Mouse (Mus musculus) MEL (cell line): ENCODE results near the gene Trappc6a. TPM values are rescaled to one million over a fixed set of nuclear protein-coding genes. Genes with fewer than 3 reads are reported as not detected.

ENCODE experiments used
- DNase-seq: peaks from one replicate; pipeline ENCODE4 v3.0.0; 2011; ENCODE audit warnings: low read depth, low spot score
- H3K27ac ChIP-seq: 2 replicates; pipeline ENCODE4 v1.5.1; 2012; ENCODE audit warnings: low read depth, mild to moderate bottlenecking, control low read depth, low read length, moderate library complexity; ENCODE audit not compliant: control insufficient read depth
- H3K27me3 ChIP-seq, 2 experiments: fragments of 150-350 bp in 1 of 2; sonication (generic) in 1 of 2; 2 replicates each; pipeline ENCODE4 v1.6.1; 2012; ENCODE audit warnings: low read length in 2 of 2, mild to moderate bottlenecking in 2 of 2, improper control_type of control experiment in 1 of 2, moderate library complexity in 1 of 2; ENCODE audit not compliant: insufficient read depth in 2 of 2, control insufficient read depth in 1 of 2
- H3K36me3 ChIP-seq, 2 experiments: 2 replicates each; pipeline ENCODE4 v1.6.1; 2012 to 2014; ENCODE audit warnings: low read length in 2 of 2, improper control_type of control experiment in 1 of 2, inconsistent platforms in 1 of 2, mild to moderate bottlenecking in 1 of 2; ENCODE audit not compliant: insufficient read depth in 2 of 2, control insufficient read depth in 1 of 2
- H3K4me1 ChIP-seq, 2 experiments: fragments of 150-350 bp in 1 of 2; sonication (generic) in 1 of 2; 2 replicates each; pipeline ENCODE4 v1.6.1; 2012; ENCODE audit warnings: low read length in 2 of 2, improper control_type of control experiment in 1 of 2, mild to moderate bottlenecking in 1 of 2; ENCODE audit not compliant: insufficient read depth in 2 of 2, control insufficient read depth in 1 of 2
- H3K4me3 ChIP-seq, 2 experiments: fragments of 150-350 bp in 1 of 2; sonication (generic) in 1 of 2; 2 replicates each; pipeline ENCODE4 v1.5.1; 2012; ENCODE audit warnings: low read depth in 2 of 2, low read length in 2 of 2, mild to moderate bottlenecking in 2 of 2, moderate library complexity in 2 of 2, control low read depth in 1 of 2, improper control_type of control experiment in 1 of 2; ENCODE audit not compliant: control insufficient read depth in 1 of 2, insufficient read depth in 1 of 2
- H3K79me2 ChIP-seq: 2 replicates; pipeline ENCODE4 v1.6.1; 2012; ENCODE audit warnings: mild to moderate bottlenecking, low read length, moderate library complexity; ENCODE audit not compliant: control insufficient read depth, poor library complexity, insufficient read depth
- H3K9ac ChIP-seq: 2 replicates; pipeline ENCODE4 v1.6.1; 2012; ENCODE audit warnings: low read depth, mild to moderate bottlenecking, control low read depth, low read length, moderate library complexity; ENCODE audit not compliant: control insufficient read depth, poor library complexity, severe bottlenecking
- H3K9me3 ChIP-seq: fragments of 150-350 bp; sonication (generic); replicated peaks from 2 replicates; pipeline ENCODE4 v1.6.1; 2012; ENCODE audit warnings: mild to moderate bottlenecking, low read length, improper control_type of control experiment, moderate library complexity; ENCODE audit not compliant: insufficient read depth
- BHLHE40 ChIP-seq: IDR thresholded peaks from 2 replicates; pipeline ENCODE4 v1.6.1; 2012; ENCODE audit warnings: low read depth, mild to moderate bottlenecking, inconsistent platforms, low read length, improper control_type of control experiment, borderline replicate concordance
- CHD1 ChIP-seq: IDR thresholded peaks from 2 replicates; pipeline ENCODE4 v1.6.1; 2012; ENCODE audit warnings: low read depth, mild to moderate bottlenecking, inconsistent platforms, low read length, improper control_type of control experiment
- CTCF ChIP-seq, 3 experiments: IDR thresholded peaks in 2 of 3; conservative IDR thresholded peaks in 1 of 3; 2 replicates each; pipeline ENCODE4 v1.5.1; 2011 to 2012; ENCODE audit warnings: low read length in 3 of 3, low read depth in 2 of 3, mild to moderate bottlenecking in 2 of 3, improper control_type of control experiment in 1 of 3, inconsistent platforms in 1 of 3, mixed read lengths in 1 of 3, moderate library complexity in 1 of 3; ENCODE audit not compliant: control insufficient read depth in 1 of 3, insufficient read depth in 1 of 3, poor library complexity in 1 of 3, severe bottlenecking in 1 of 3
- ELF1 ChIP-seq: IDR thresholded peaks from 2 replicates; pipeline ENCODE4 v1.6.1; 2014; ENCODE audit warnings: low read depth, mild to moderate bottlenecking, inconsistent platforms, low read length, improper control_type of control experiment, moderate library complexity
- EP300 ChIP-seq, 2 experiments: IDR thresholded peaks; 2 replicates each; pipeline ENCODE4 v1.6.1; 2011; ENCODE audit warnings: improper control_type of control experiment in 2 of 2, low read length in 2 of 2, low read depth in 1 of 2, mild to moderate bottlenecking in 1 of 2
- ETS1 ChIP-seq: IDR thresholded peaks from 2 replicates; pipeline ENCODE4 v1.6.1; 2012; ENCODE audit warnings: low read depth, mild to moderate bottlenecking, inconsistent platforms, low read length, improper control_type of control experiment, moderate library complexity
- GABPA ChIP-seq: IDR thresholded peaks from 2 replicates; pipeline ENCODE4 v1.6.1; 2012; ENCODE audit warnings: low read depth, mild to moderate bottlenecking, inconsistent platforms, low read length, improper control_type of control experiment, moderate library complexity
- GATA1 ChIP-seq: IDR thresholded peaks from 2 replicates; pipeline ENCODE4 v1.6.1; 2011; ENCODE audit warnings: low read depth, low read length, improper control_type of control experiment
- HCFC1 ChIP-seq: IDR thresholded peaks from 2 replicates; pipeline ENCODE4 v1.6.1; 2012; ENCODE audit warnings: low read depth, mild to moderate bottlenecking, inconsistent platforms, low read length, improper control_type of control experiment, moderate library complexity
- JUND ChIP-seq: IDR thresholded peaks from 2 replicates; pipeline ENCODE4 v1.6.1; 2011; ENCODE audit warnings: low read depth, mild to moderate bottlenecking, improper control_type of control experiment, low read length
- MAFK ChIP-seq: IDR thresholded peaks from 2 replicates; pipeline ENCODE4 v1.6.1; 2011; ENCODE audit warnings: low read depth, mild to moderate bottlenecking, low read length, improper control_type of control experiment, borderline replicate concordance
- MAX ChIP-seq: IDR thresholded peaks from 2 replicates; pipeline ENCODE4 v1.6.1; 2011; ENCODE audit warnings: low read length, improper control_type of control experiment
- MAZ ChIP-seq: IDR thresholded peaks from 2 replicates; pipeline ENCODE4 v1.6.1; 2012; ENCODE audit warnings: low read depth, mild to moderate bottlenecking, inconsistent platforms, low read length, improper control_type of control experiment
- MEF2A ChIP-seq: IDR thresholded peaks from 2 replicates; pipeline ENCODE4 v1.6.1; 2014; ENCODE audit warnings: low read depth, mild to moderate bottlenecking, inconsistent platforms, low read length, improper control_type of control experiment; ENCODE audit not compliant: poor library complexity, insufficient replicate concordance, severe bottlenecking; ENCODE audit errors: extremely low read depth
- MYC ChIP-seq: IDR thresholded peaks from 2 replicates; pipeline ENCODE4 v1.6.1; 2011; ENCODE audit warnings: low read depth, mild to moderate bottlenecking, low read length, improper control_type of control experiment, moderate library complexity
- NRF1 ChIP-seq: IDR thresholded peaks from 2 replicates; pipeline ENCODE4 v1.6.1; 2014; ENCODE audit warnings: low read depth, mild to moderate bottlenecking, inconsistent platforms, low read length, improper control_type of control experiment, moderate library complexity; ENCODE audit not compliant: poor library complexity, insufficient read depth, severe bottlenecking
- POLR2A ChIP-seq, 2 experiments: IDR thresholded peaks; 2 replicates each; pipeline ENCODE4 v1.6.1; 2011 to 2012; ENCODE audit warnings: low read length in 2 of 2, mild to moderate bottlenecking in 2 of 2, control low read depth in 1 of 2, improper control_type of control experiment in 1 of 2, low read depth in 1 of 2, moderate library complexity in 1 of 2; ENCODE audit not compliant: control insufficient read depth in 1 of 2, insufficient read depth in 1 of 2, poor library complexity in 1 of 2
- POLR2AphosphoS2 ChIP-seq: IDR thresholded peaks from 2 replicates; pipeline ENCODE4 v1.6.1; 2011; ENCODE audit warnings: low read length, improper control_type of control experiment
- POLR2AphosphoS5 ChIP-seq: IDR thresholded peaks from 2 replicates; pipeline ENCODE4 v1.6.1; 2012; ENCODE audit warnings: low read depth, borderline replicate concordance, mild to moderate bottlenecking, inconsistent platforms, low read length, moderate library complexity, mixed read lengths
- RAD21 ChIP-seq: IDR thresholded peaks from 2 replicates; pipeline ENCODE4 v1.6.1; 2011; ENCODE audit warnings: mild to moderate bottlenecking, low read depth, low read length, improper control_type of control experiment
- RCOR1 ChIP-seq: IDR thresholded peaks from 2 replicates; pipeline ENCODE4 v1.6.1; 2012; ENCODE audit warnings: low read depth, mild to moderate bottlenecking, inconsistent platforms, low read length, improper control_type of control experiment
- SIN3A ChIP-seq: IDR thresholded peaks from 2 replicates; pipeline ENCODE4 v1.6.1; 2012; ENCODE audit warnings: low read length, improper control_type of control experiment, inconsistent platforms
- SMC3 ChIP-seq: IDR thresholded peaks from 2 replicates; pipeline ENCODE4 v1.6.1; 2011; ENCODE audit warnings: low read depth, low read length, improper control_type of control experiment
- TAL1 ChIP-seq: IDR thresholded peaks from 2 replicates; pipeline ENCODE4 v1.6.1; 2012; ENCODE audit warnings: mild to moderate bottlenecking, inconsistent platforms, low read length, moderate library complexity, mixed read lengths
- TBP ChIP-seq: IDR thresholded peaks from 2 replicates; pipeline ENCODE4 v1.8.0; 2011; ENCODE audit warnings: low read depth, low read length, improper control_type of control experiment
- TCF12 ChIP-seq: IDR thresholded peaks from 2 replicates; pipeline ENCODE4 v1.6.1; 2014; ENCODE audit warnings: low read depth, mild to moderate bottlenecking, inconsistent platforms, low read length, improper control_type of control experiment, moderate library complexity
- UBTF ChIP-seq: IDR thresholded peaks from 2 replicates; pipeline ENCODE4 v1.6.1; 2012; ENCODE audit warnings: low read depth, mild to moderate bottlenecking, inconsistent platforms, low read length, improper control_type of control experiment, moderate library complexity, borderline replicate concordance; ENCODE audit not compliant: insufficient read depth
- USF1 ChIP-seq: IDR thresholded peaks from 2 replicates; pipeline ENCODE4 v1.6.1; 2014; ENCODE audit warnings: low read depth, mild to moderate bottlenecking, inconsistent platforms, low read length, improper control_type of control experiment, moderate library complexity
- USF2 ChIP-seq, 2 experiments: IDR thresholded peaks; 2 replicates each; pipeline ENCODE4 v1.6.1; 2011 to 2012; ENCODE audit warnings: improper control_type of control experiment in 2 of 2, low read length in 2 of 2, borderline replicate concordance in 1 of 2, inconsistent platforms in 1 of 2, low read depth in 1 of 2, mild to moderate bottlenecking in 1 of 2; ENCODE audit not compliant: insufficient read depth in 1 of 2
- ZC3H11A ChIP-seq: IDR thresholded peaks from 2 replicates; pipeline ENCODE4 v1.6.1; 2012; ENCODE audit warnings: low read depth, mild to moderate bottlenecking, inconsistent platforms, low read length, improper control_type of control experiment
- ZMIZ1 ChIP-seq: IDR thresholded peaks from 2 replicates; pipeline ENCODE4 v1.6.1; 2012; ENCODE audit warnings: low read depth, mild to moderate bottlenecking, inconsistent platforms, low read length, improper control_type of control experiment, moderate library complexity
- ZNF384 ChIP-seq: IDR thresholded peaks from 2 replicates; pipeline ENCODE4 v1.6.1; 2012; ENCODE audit warnings: low read depth, mild to moderate bottlenecking, inconsistent platforms, low read length, improper control_type of control experiment
- polyA plus RNA-seq, 2 experiments: library from polyadenylated mRNA; stranded (reverse) in 1 of 2; unstranded in 1 of 2; fragments of >175 nt in 1 of 2; fragments of >200 nt in 1 of 2; gene quantifications; 2 replicates each; pipeline versions ENCODE4 v1.2.1 to v1.2.4; 2012; ENCODE audit warnings: low replicate concordance in 2 of 2, low read depth in 1 of 2; ENCODE audit not compliant: insufficient read length in 2 of 2, insufficient read depth in 1 of 2, missing spikeins in 1 of 2
- total RNA-seq: library from RNA; depleted of rRNA; stranded (reverse); fragments of 300-350 nt; gene quantifications from 2 replicates; pipeline ENCODE4 v1.2.3, GENCODE M21; 2012

Gene Trappc6a
- total and polyA plus RNA-seq, 3 experiments: 82.8 to 88.2 TPM; not detected in 1

- Histone ChIP-seq H3K4me3 (peak within 1 kb of the TSS; percentile 60 to 98), H3K4me1 (peaks cover 9 to 36% of the 10 kb centered on the region in 2 experiments; a peak in 3 of 4 replicates), H3K27ac (peak within 1 kb of the TSS; percentile 96), H3K36me3 (peaks cover 0 to 26% of the 10 kb centered on the region in 2 experiments; a peak in 2 of 4 replicates), H3K27me3 (no peaks in the 10 kb centered on the region), H3K9ac (peak within 1 kb of the TSS; percentile 98), H3K9me3 (no peaks in the 10 kb centered on the region), H3K79me2 (peaks cover 42% of the 10 kb centered on the region)
- peak; percentile 62 for DNase-seq
- TF ChIP-seq TAL1 (no peak), MYC (no peak), SMC3 (no peak), MAX (no peak), JUND (no peak), TBP (no peak), GABPA (no peak), SIN3A (no peak; the same call in 1 of the 2 replicates), MAZ (0 out of 2 replicates have a peak, but pooled peaks have one; percentile 31), UBTF (no peak), CTCF (IDR thresholded peaks at IDR 0.05 in 2 of 3, conservative IDR thresholded peaks at IDR 0.05 in 1 of 3; ENCODE audit: control insufficient read depth in 1 of 3, insufficient read depth in 1 of 3, low read depth in 2 of 3, low read length in 3 of 3, poor library complexity in 1 of 3, severe bottlenecking in 1 of 3) (no peak), CHD1 (0 out of 2 replicates have a peak, but pooled peaks have one; percentile 41), ELF1 (no peak), ZNF384 (no peak), POLR2AphosphoS5 (no peak), BHLHE40 (no peak), HCFC1 (peak; percentile 57; the same call in 1 of the 2 replicates), ZMIZ1 (no peak), EP300 (IDR thresholded peaks at IDR 0.05; ENCODE audit: low read depth in 1 of 2, low read length in 2 of 2) (no peak), ETS1 (no peak), MEF2A (no peak), POLR2AphosphoS2 (no peak), RAD21 (no peak), ZC3H11A (peak; percentile 22), POLR2A (IDR thresholded peaks at IDR 0.05; ENCODE audit: control insufficient read depth in 1 of 2, insufficient read depth in 1 of 2, low read depth in 1 of 2, low read length in 2 of 2, poor library complexity in 1 of 2) (no peak), USF2 (IDR thresholded peaks at IDR 0.05; ENCODE audit: borderline replicate concordance in 1 of 2, insufficient read depth in 1 of 2, low read depth in 1 of 2, low read length in 2 of 2) (no peak), GATA1 (no peak), RCOR1 (no peak), TCF12 (no peak), USF1 (0 out of 2 replicates have a peak, but pooled peaks have one; percentile 34), MAFK (no peak), NRF1 (no peak)
These were observed 54.6 kb downstream of the Trappc6a start, which contains the start of gene Ppp1r37 for GRCm38 (mm10) chr7:19562643-19563410. Gene Ppp1r37 (minus strand): TSS chr7:19563076.
